Mouse (Mus musculus) kidney, postnatal 0 days (tissue): ENCODE data around the gene Mrpl33. TPM values are rescaled to one million over a fixed set of nuclear protein-coding genes. Genes with fewer than 3 reads are reported as not detected.
A peak's percentile ranks its signal among the peaks of the same experiment; 100 is the strongest.

ENCODE experiments used
- ATAC-seq: fragments of 200-750 bp; cut with Nextera tagmentation; replicated peaks from 2 replicates; pipeline ENCODE4 v1.8.0; 2017; ENCODE audit warnings: low read depth, moderate number of reproducible peaks, moderate TSS enrichment, moderate library complexity; ENCODE audit not compliant: low FRiP score
- DNase-seq: peaks from one replicate; pipeline ENCODE4 v3.0.0-alpha.2; 2016; ENCODE audit warnings: low spot score
- H3K27ac ChIP-seq: fragments of 300-500 bp; sonication (generic); 2 replicates; pipeline ENCODE4 v1.5.1; 2014; ENCODE audit warnings: mild to moderate bottlenecking
- H3K27me3 ChIP-seq: fragments of 300-500 bp; sonication (generic); 2 replicates; pipeline ENCODE4 v1.6.1; 2014; ENCODE audit warnings: low read length, mixed read lengths; ENCODE audit not compliant: insufficient read depth
- H3K36me3 ChIP-seq: fragments of 300-500 bp; sonication (generic); 2 replicates; pipeline ENCODE4 v1.6.1; 2014; ENCODE audit warnings: low read length, mixed read lengths; ENCODE audit not compliant: insufficient read depth
- H3K4me1 ChIP-seq: fragments of 300-500 bp; sonication (generic); replicated peaks from 2 replicates; pipeline ENCODE4 v1.6.1; 2014; ENCODE audit warnings: antibody characterized with exemption, low read length, mixed read lengths; ENCODE audit not compliant: insufficient read depth
- H3K4me2 ChIP-seq: fragments of 300-500 bp; sonication (generic); 2 replicates; pipeline ENCODE4 v1.6.1; 2014; ENCODE audit warnings: mild to moderate bottlenecking, low read length, moderate library complexity, mixed read lengths
- H3K4me3 ChIP-seq: fragments of 300-500 bp; sonication (generic); replicated peaks from 2 replicates; pipeline ENCODE4 v1.5.1; 2014; ENCODE audit warnings: low read depth, low read length
- H3K9ac ChIP-seq: fragments of 300-500 bp; sonication (generic); 2 replicates; pipeline ENCODE4 v1.6.1; 2014; ENCODE audit warnings: low read depth, low read length
- H3K9me3 ChIP-seq: fragments of 300-500 bp; sonication (generic); replicated peaks from 2 replicates; pipeline ENCODE4 v1.6.1; 2016; ENCODE audit warnings: low read length, inconsistent platforms, mixed read lengths
- CTCF ChIP-seq: IDR thresholded peaks from 2 replicates; pipeline ENCODE4 v1.5.1; 2016; ENCODE audit warnings: antibody characterized with exemption, low read depth, mild to moderate bottlenecking, moderate library complexity
- whole genome bisulfite sequencing: fragments of 180-500 bp; shearing (Covaris S2); extraction: QIAGEN DNeasy Blood & Tissue Kit; methylation state at CpG from one replicate; pipeline ENCODE4 v1.1.7; 2014; 5-methylcytosine and 5-hydroxymethylcytosine counted together
- polyA plus RNA-seq: library from polyadenylated mRNA; unstranded; fragments of >200 nt; fragmentation: Nextera tagmentation; extraction: Ambion mirVana; gene quantifications from 2 replicates; pipeline ENCODE4 v1.2.1, GENCODE M21; 2015

Gene Mrpl33
- polyA plus RNA-seq, 1 experiment from 2014 or later: 406 TPM

GRCm38 (mm10) chr5:31613852-31614286 lies 17.1 kb downstream of the Mrpl33 start:
- no peaks in the 10 kb centered on the region for H3K9me3 ChIP-seq
- DNase-seq (peak; percentile 95), ATAC-seq (peak; percentile 82)
- TF ChIP-seq CTCF: peak; percentile 58
- H3K4me3 ChIP-seq: peak overlapping the region; percentile 68
- peak overlapping the region; percentile 96 for H3K27ac ChIP-seq
- H3K4me2 ChIP-seq: peak overlapping the region; percentile 60
- peaks cover under 1% of the 10 kb centered on the region; the same call in 1 of the 2 replicates for H3K36me3 ChIP-seq
- peaks cover 7% of the 10 kb centered on the region; the same call in 1 of the 2 replicates for H3K4me1 ChIP-seq
- H3K9ac ChIP-seq: peak overlapping the region; percentile 83
- 0% methylated on average over 37 of the region's 37 CpGs for WGBS
- H3K27me3 ChIP-seq: no peaks in the 10 kb centered on the region

- no peak for TF ChIP-seq CTCF
- peak overlapping the region; percentile 68 for H3K4me3 ChIP-seq
- DNase-seq: no peak
These were observed 17.7 kb downstream of the Mrpl33 start for GRCm38 (mm10) chr5:31614339-31615025.

GRCm38 (mm10) chr5:31620326-31620725 lies 23.6 kb downstream of the Mrpl33 start:
- no peak for ATAC-seq
- Histone ChIP-seq H3K4me1 (no peaks in the 10 kb centered on the region), H3K4me2 (no peak overlapping the region), H3K9ac (no peak overlapping the region), H3K4me3 (no peak overlapping the region), H3K27me3 (no peaks in the 10 kb centered on the region), H3K27ac (no peak overlapping the region), H3K36me3 (peaks cover 15% of the 10 kb centered on the region; the same call in 1 of the 2 replicates), H3K9me3 (no peaks in the 10 kb centered on the region)
- TF ChIP-seq CTCF: no peak
- 94% methylated on average over 3 of the region's 3 CpGs for WGBS
- DNase-seq: no peak

More at GRCm38 (mm10) chr5:31614339-31615025, 17.7 kb downstream of the Mrpl33 start:
- no peaks in the 10 kb centered on the region for H3K9me3 ChIP-seq
- H3K9ac ChIP-seq: peak overlapping the region; percentile 83
- no peak for ATAC-seq
- H3K27me3 ChIP-seq: no peaks in the 10 kb centered on the region
- 52% methylated on average over 6 of the region's 6 CpGs for WGBS
- peak overlapping the region; percentile 60 for H3K4me2 ChIP-seq
- H3K4me1 ChIP-seq: peaks cover 7% of the 10 kb centered on the region; the same call in 1 of the 2 replicates
- H3K36me3 ChIP-seq: peaks cover 7% of the 10 kb centered on the region; the same call in 1 of the 2 replicates
- H3K27ac ChIP-seq: peak overlapping the region; percentile 96

GRCm38 (mm10) chr5:31627117-31627516 lies 30.4 kb downstream of the Mrpl33 start:
- Histone ChIP-seq H3K27me3 (no peaks in the 10 kb centered on the region), H3K27ac (peak overlapping the region; percentile 34; the same call in 1 of the 2 replicates), H3K4me2 (no peak overlapping the region), H3K9ac (no peak overlapping the region), H3K4me3 (no peak overlapping the region), H3K36me3 (0 out of 2 replicates have a peak, but pooled peaks cover 4% of the 10 kb centered on the region), H3K4me1 (no peaks in the 10 kb centered on the region; the same call in 1 of the 2 replicates), H3K9me3 (no peaks in the 10 kb centered on the region)
- no peak for TF ChIP-seq CTCF
- DNase-seq: peak; percentile 46
- 14% methylated on average over 3 of the region's 3 CpGs for WGBS
- no peak for ATAC-seq

- no peak for TF ChIP-seq CTCF
- ATAC-seq: peak; percentile 65
- Histone ChIP-seq H3K36me3 (no peaks in the 10 kb centered on the region), H3K4me1 (no peaks in the 10 kb centered on the region; the same call in 1 of the 2 replicates), H3K27me3 (no peaks in the 10 kb centered on the region), H3K4me2 (no peak overlapping the region), H3K27ac (no peak overlapping the region; the same call in 1 of the 2 replicates), H3K9me3 (no peaks in the 10 kb centered on the region), H3K4me3 (no peak overlapping the region), H3K9ac (no peak overlapping the region)
- peak; percentile 86 for DNase-seq
- WGBS: 30% methylated on average over 9 of the region's 9 CpGs
These were observed 31.1 kb downstream of the Mrpl33 start for GRCm38 (mm10) chr5:31627562-31628526.

GRCm38 (mm10) chr5:31628555-31628954 lies 31.8 kb downstream of the Mrpl33 start:
- H3K27ac ChIP-seq: no peak overlapping the region
- no peak for ATAC-seq

More at GRCm38 (mm10) chr5:31628555-31628954, 31.8 kb downstream of the Mrpl33 start:
- no peak for DNase-seq
- H3K4me3 ChIP-seq: no peak overlapping the region
- no peak overlapping the region for H3K4me2 ChIP-seq
- no peaks in the 10 kb centered on the region; the same call in 1 of the 2 replicates for H3K4me1 ChIP-seq
- H3K36me3 ChIP-seq: no peaks in the 10 kb centered on the region
- H3K9me3 ChIP-seq: no peaks in the 10 kb centered on the region
- H3K9ac ChIP-seq: no peak overlapping the region
- no peaks in the 10 kb centered on the region for H3K27me3 ChIP-seq
- WGBS: 87% methylated on average over 8 of the region's 8 CpGs
- no peak for TF ChIP-seq CTCF
